Mouse (Mus musculus): ENCODE results near the gene C730034F03Rik. TPM values are rescaled to one million over a fixed set of nuclear protein-coding genes. Genes with fewer than 3 reads are reported as not detected.
"Not testable (repeated sequence)": the region's sequence is repeated elsewhere in the genome, so short reads cannot be mapped to it uniquely, and the experiment has no call there.

Gene C730034F03Rik
- polyA plus RNA-seq, 1 experiment from 2014 or later: 2.2 TPM

DNA sequence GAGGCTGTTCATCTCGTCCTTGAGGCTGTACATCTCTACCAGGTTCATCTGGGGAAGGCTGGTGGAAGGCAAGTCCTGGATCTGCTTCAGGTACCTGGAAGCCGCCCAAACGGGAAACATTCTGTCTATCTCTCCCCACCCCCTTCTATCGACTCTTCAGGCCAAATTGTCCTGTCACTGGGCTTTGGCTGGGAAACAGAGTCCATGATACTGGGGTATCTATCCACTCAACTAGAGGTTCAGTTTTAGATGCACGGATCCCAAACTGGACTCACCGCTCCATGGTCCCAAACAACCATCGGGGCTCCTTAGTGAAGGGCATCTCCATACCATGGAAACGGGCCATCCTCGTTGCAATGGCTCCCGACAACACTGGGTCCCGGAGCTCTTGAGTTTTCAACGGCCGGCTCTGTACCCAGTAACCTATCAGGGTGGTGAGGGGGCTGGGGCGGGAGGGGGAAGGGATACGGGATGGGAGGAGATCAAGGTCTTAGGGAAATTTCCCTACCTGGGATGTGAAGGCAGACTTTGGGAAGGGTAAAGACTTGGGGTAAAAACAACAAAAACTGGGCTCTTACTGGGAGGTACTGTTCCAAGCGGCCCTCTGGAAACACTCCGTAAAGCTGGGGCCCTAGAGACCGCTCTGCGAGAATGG, 1.1 kb upstream of the C730034F03Rik start:
- ATAC-seq (replicated peaks; ENCODE audit: low FRiP score, low TSS enrichment, low read depth) (no peak), DNase-seq (ENCODE audit: low spot score) (no peak)
- 83% methylated on average over 19 of the region's 19 CpGs for WGBS
- peaks cover 23% of the 10 kb centered on the region for H3K36me3 ChIP-seq (ENCODE audit: control insufficient read depth, insufficient read depth, low read length)
- no peaks in the 10 kb centered on the region for H3K27me3 ChIP-seq (replicated peaks; ENCODE audit: control insufficient read depth, insufficient read depth, low read length)
- no peak overlapping the region for H3K9ac ChIP-seq (ENCODE audit: low read length)
- H3K27ac ChIP-seq (ENCODE audit: low read depth): no peak overlapping the region
- peaks cover 14% of the 10 kb centered on the region; the same call in 1 of the 2 replicates for H3K4me1 ChIP-seq (replicated peaks; ENCODE audit: control insufficient read depth, insufficient read depth, low read length)
- peak overlapping the region; percentile 90 for H3K4me2 ChIP-seq (ENCODE audit: low read length)
- H3K4me3 ChIP-seq (ENCODE audit: low read depth, low read length): peak overlapping the region; percentile 89
- no peaks in the 10 kb centered on the region for H3K9me3 ChIP-seq (ENCODE audit: control insufficient read depth, low read length)

DNA sequence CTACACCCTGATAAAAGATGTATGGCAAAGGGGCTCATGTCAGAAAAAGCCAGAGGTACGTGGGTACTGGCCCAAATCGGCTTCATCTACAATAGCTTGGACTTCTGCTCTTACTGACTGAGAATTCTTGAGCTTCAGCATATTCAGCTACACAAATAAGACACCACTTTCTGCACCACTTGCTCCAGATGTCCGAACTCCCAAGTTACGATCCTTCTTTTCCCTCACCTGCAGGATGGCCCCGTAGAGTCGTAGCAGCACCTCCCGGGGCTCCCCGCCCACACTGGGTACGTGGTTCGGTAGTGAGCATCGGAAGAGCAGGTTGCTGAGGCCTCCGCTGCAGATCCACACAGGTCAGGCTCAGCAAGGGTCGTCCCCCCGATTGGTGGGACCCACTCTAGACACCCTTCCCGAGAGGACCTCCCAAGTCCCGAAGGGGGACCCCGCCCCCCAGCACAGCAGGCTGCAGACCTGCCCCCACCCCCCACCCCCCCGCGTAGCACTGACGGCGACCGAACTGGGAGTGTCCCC, 503 bp upstream of the C730034F03Rik start:
- no peak for DNase-seq (ENCODE audit: low spot score)
- peak; percentile 44; the same call in 1 of the 2 replicates for ATAC-seq (replicated peaks; ENCODE audit: low FRiP score, low TSS enrichment, low read depth)
- Histone ChIP-seq H3K36me3 (ENCODE audit: control insufficient read depth, insufficient read depth, low read length) (peaks cover 23% of the 10 kb centered on the region), H3K9ac (ENCODE audit: low read length) (peak overlapping the region; percentile 83), H3K4me1 (replicated peaks; ENCODE audit: control insufficient read depth, insufficient read depth, low read length) (peaks cover 14% of the 10 kb centered on the region; the same call in 1 of the 2 replicates), H3K27me3 (replicated peaks; ENCODE audit: control insufficient read depth, insufficient read depth, low read length) (no peaks in the 10 kb centered on the region), H3K27ac (ENCODE audit: low read depth) (no peak overlapping the region; the same call in 1 of the 2 replicates), H3K4me3 (ENCODE audit: low read depth, low read length) (peak overlapping the region; percentile 89), H3K9me3 (ENCODE audit: control insufficient read depth, low read length) (no peaks in the 10 kb centered on the region), H3K4me2 (ENCODE audit: low read length) (peak overlapping the region; percentile 90)
- 4% methylated on average over 22 of the region's 22 CpGs for WGBS

DNA sequence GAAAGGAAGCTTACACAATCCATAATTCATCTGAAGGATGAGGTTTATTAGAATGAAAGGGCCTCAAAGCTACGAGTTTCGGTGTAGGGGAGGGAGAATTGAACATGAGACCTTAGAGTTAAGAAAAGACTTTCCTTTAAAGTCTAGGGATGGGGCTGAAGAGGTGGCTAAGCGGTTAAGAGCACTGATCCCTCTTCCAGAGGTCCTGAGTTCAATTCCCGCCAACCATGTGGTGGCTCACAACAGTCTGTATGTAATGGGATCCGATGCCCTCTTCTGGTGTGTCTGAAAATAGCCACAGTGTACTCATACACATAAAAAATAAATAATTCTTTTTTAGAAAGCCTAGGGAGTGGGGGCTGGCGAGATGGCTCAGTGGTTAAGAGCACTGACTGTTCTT, 952 bp downstream of the C730034F03Rik start:
- no peaks in the 10 kb centered on the region for H3K9me3 ChIP-seq (ENCODE audit: control insufficient read depth, low read length)
- H3K27me3 ChIP-seq (replicated peaks; ENCODE audit: control insufficient read depth, insufficient read depth, low read length): no peaks in the 10 kb centered on the region
- WGBS: 45% methylated on average over 6 of the region's 6 CpGs
- H3K9ac ChIP-seq (ENCODE audit: low read length): peak overlapping the region; percentile 83
- DNase-seq (ENCODE audit: low spot score) (no peak), ATAC-seq (replicated peaks; ENCODE audit: low FRiP score, low TSS enrichment, low read depth) (no peak)
- H3K4me1 ChIP-seq (replicated peaks; ENCODE audit: control insufficient read depth, insufficient read depth, low read length): peaks cover 14% of the 10 kb centered on the region; the same call in 1 of the 2 replicates
- peaks cover 23% of the 10 kb centered on the region for H3K36me3 ChIP-seq (ENCODE audit: control insufficient read depth, insufficient read depth, low read length)
- peak overlapping the region; percentile 90 for H3K4me2 ChIP-seq (ENCODE audit: low read length)
- H3K4me3 ChIP-seq (ENCODE audit: low read depth, low read length): peak overlapping the region; percentile 89
- H3K27ac ChIP-seq (ENCODE audit: low read depth): peak overlapping the region; percentile 95

DNA sequence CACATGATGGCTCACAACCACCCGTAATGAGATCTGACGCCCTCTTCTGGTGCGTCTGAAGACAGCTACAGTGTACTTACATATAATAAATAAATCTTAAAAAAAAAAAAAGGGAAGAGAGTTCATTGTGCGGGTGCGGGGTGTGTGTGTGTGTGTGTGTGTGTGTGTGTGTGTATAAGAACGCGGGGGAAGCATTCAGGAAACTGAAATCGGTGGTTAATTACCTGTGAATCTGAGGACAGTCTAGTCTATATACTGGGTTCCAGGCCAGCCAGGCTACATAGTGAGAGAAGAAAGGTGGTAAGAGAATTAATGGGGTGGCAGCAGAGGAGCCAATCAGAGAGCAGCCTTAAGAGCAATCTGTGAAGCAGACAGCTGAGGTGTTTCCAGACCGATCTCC, 1.4 kb downstream of the C730034F03Rik start:
- WGBS: 83% methylated on average over 7 of the region's 9 CpGs
- not testable (repeated sequence) for ATAC-seq (replicated peaks; ENCODE audit: low FRiP score, low TSS enrichment, low read depth); DNase-seq (ENCODE audit: low spot score); H3K9ac ChIP-seq (ENCODE audit: low read length); H3K4me2 ChIP-seq (ENCODE audit: low read length); H3K4me3 ChIP-seq (ENCODE audit: low read depth, low read length); H3K27me3 ChIP-seq (replicated peaks; ENCODE audit: control insufficient read depth, insufficient read depth, low read length); H3K9me3 ChIP-seq (ENCODE audit: control insufficient read depth, low read length); H3K27ac ChIP-seq (ENCODE audit: low read depth)
- Histone ChIP-seq H3K36me3 (ENCODE audit: control insufficient read depth, insufficient read depth, low read length) (peaks cover 23% of the 10 kb centered on the region), H3K4me1 (replicated peaks; ENCODE audit: control insufficient read depth, insufficient read depth, low read length) (peaks cover 14% of the 10 kb centered on the region; the same call in 1 of the 2 replicates)

DNA sequence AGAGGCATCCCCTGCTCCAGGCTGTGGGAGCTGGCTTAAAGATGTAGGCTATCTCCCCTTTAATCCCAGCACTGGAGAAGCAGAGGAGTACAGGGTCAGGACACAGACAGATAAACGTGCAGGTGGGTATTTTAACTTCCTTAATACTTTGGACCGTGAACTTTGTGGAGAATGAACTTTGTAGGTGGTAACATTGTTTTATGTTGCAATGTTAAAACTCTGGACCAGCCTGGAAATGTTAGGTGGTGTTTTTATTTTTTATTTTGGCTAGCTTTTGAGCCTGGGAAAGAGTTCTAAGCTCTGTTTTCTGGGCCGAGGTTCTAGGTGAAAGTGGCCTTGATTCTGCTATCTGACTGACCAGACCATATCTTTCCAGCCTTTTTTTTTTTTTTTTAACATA, 1.9 kb downstream of the C730034F03Rik start:
- WGBS: 85% methylated on average over 3 of the region's 3 CpGs
- no peak overlapping the region for H3K4me2 ChIP-seq (ENCODE audit: low read length)
- no peaks in the 10 kb centered on the region for H3K9me3 ChIP-seq (ENCODE audit: control insufficient read depth, low read length)
- H3K27me3 ChIP-seq (replicated peaks; ENCODE audit: control insufficient read depth, insufficient read depth, low read length): no peaks in the 10 kb centered on the region
- H3K27ac ChIP-seq (ENCODE audit: low read depth): no peak overlapping the region
- no peak overlapping the region for H3K9ac ChIP-seq (ENCODE audit: low read length)
- ATAC-seq (replicated peaks; ENCODE audit: low FRiP score, low TSS enrichment, low read depth) (no peak), DNase-seq (ENCODE audit: low spot score) (no peak)
- no peak overlapping the region for H3K4me3 ChIP-seq (ENCODE audit: low read depth, low read length)
- peaks cover 19% of the 10 kb centered on the region for H3K36me3 ChIP-seq (ENCODE audit: control insufficient read depth, insufficient read depth, low read length)
- H3K4me1 ChIP-seq (replicated peaks; ENCODE audit: control insufficient read depth, insufficient read depth, low read length): peaks cover 14% of the 10 kb centered on the region; the same call in 1 of the 2 replicates

DNA sequence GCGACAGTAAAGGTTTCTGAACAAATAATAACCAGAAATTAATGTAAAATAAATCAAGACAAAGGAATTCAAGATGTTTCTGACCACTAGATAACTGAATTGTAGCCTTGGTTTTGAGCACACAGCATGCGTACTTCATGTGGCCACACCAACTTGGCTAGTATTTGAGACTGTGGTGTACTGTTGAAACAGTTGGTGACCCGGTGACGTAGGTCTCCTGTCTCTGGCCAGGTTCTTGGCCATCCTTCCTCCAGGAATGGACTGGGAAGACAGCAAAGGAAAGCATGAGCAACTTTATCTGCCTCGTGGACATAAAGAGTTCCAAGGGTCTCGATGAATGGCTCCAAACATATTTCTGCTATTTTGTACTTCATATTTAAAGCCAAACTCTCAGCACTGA, 2.4 kb downstream of the C730034F03Rik start:
- no peak overlapping the region for H3K4me3 ChIP-seq (ENCODE audit: low read depth, low read length)
- H3K9ac ChIP-seq (ENCODE audit: low read length): no peak overlapping the region
- peaks cover 14% of the 10 kb centered on the region; the same call in 1 of the 2 replicates for H3K4me1 ChIP-seq (replicated peaks; ENCODE audit: control insufficient read depth, insufficient read depth, low read length)
- H3K27ac ChIP-seq (ENCODE audit: low read depth): no peak overlapping the region
- no peaks in the 10 kb centered on the region for H3K27me3 ChIP-seq (replicated peaks; ENCODE audit: control insufficient read depth, insufficient read depth, low read length)
- ATAC-seq (replicated peaks; ENCODE audit: low FRiP score, low TSS enrichment, low read depth): no peak
- 90% methylated on average over 6 of the region's 6 CpGs for WGBS
- no peak for DNase-seq (ENCODE audit: low spot score)
- no peaks in the 10 kb centered on the region for H3K9me3 ChIP-seq (ENCODE audit: control insufficient read depth, low read length)
- H3K4me2 ChIP-seq (ENCODE audit: low read length): no peak overlapping the region
- H3K36me3 ChIP-seq (ENCODE audit: control insufficient read depth, insufficient read depth, low read length): peaks cover 13% of the 10 kb centered on the region

DNA sequence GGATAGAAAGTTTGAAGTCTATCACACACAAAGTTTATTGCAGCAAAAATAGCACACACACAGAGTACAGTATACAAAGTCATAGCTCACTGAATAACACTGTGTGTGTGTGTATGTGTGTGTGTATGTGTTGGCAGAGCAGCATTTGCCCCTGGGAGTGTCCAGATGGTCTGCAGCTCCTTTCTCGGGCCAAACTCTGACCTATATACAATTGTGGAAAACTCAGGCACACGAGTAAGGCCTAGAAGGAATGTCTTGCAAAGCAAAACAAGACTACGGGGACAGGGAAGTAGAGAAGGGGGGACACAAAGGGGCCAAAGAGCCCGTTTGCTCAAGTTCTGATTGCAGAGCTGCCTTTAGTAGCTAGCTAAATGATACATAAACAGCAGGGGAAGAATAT, 3.6 kb downstream of the C730034F03Rik start:
- Histone ChIP-seq H3K27me3 (replicated peaks; ENCODE audit: control insufficient read depth, insufficient read depth, low read length) (no peaks in the 10 kb centered on the region), H3K4me2 (ENCODE audit: low read length) (no peak overlapping the region), H3K4me3 (ENCODE audit: low read depth, low read length) (no peak overlapping the region), H3K27ac (ENCODE audit: low read depth) (no peak overlapping the region), H3K9me3 (ENCODE audit: control insufficient read depth, low read length) (no peaks in the 10 kb centered on the region), H3K36me3 (ENCODE audit: control insufficient read depth, insufficient read depth, low read length) (peaks cover 2% of the 10 kb centered on the region), H3K9ac (ENCODE audit: low read length) (no peak overlapping the region), H3K4me1 (replicated peaks; ENCODE audit: control insufficient read depth, insufficient read depth, low read length) (peaks cover 14% of the 10 kb centered on the region; the same call in 1 of the 2 replicates)
- no peak for ATAC-seq (replicated peaks; ENCODE audit: low FRiP score, low TSS enrichment, low read depth)
- DNase-seq (ENCODE audit: low spot score): no peak
- WGBS: 77% methylated on average over 4 of the region's 4 CpGs

DNA sequence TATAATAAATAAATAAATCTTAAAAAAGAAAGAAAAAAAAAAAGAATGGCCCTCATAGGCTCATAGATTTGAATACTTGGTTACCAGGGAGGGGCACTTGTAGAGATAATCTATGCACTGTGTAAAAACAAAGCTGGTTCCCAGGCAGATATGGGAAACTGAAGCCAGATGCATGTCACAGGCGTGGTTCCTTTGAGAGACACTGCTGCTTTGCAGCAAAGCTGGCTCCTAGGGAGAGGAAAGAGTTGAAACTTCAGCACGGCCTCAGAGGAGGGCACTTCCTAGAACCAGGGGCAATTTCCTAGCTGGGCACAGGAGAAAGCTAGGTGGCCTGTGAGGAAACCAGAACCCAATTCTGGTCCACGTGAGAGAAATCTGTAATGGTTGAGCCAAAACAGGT, 4.7 kb downstream of the C730034F03Rik start:
- Histone ChIP-seq H3K27ac (ENCODE audit: low read depth) (no peak overlapping the region), H3K4me3 (ENCODE audit: low read depth, low read length) (no peak overlapping the region), H3K9ac (ENCODE audit: low read length) (no peak overlapping the region), H3K27me3 (replicated peaks; ENCODE audit: control insufficient read depth, insufficient read depth, low read length) (no peaks in the 10 kb centered on the region), H3K4me2 (ENCODE audit: low read length) (no peak overlapping the region), H3K36me3 (ENCODE audit: control insufficient read depth, insufficient read depth, low read length) (no peaks in the 10 kb centered on the region), H3K9me3 (ENCODE audit: control insufficient read depth, low read length) (no peaks in the 10 kb centered on the region), H3K4me1 (replicated peaks; ENCODE audit: control insufficient read depth, insufficient read depth, low read length) (0 out of 2 replicates have a peak, but pooled peaks cover 5% of the 10 kb centered on the region)
- WGBS: 65% methylated on average over 3 of the region's 3 CpGs
- DNase-seq (ENCODE audit: low spot score) (no peak), ATAC-seq (replicated peaks; ENCODE audit: low FRiP score, low TSS enrichment, low read depth) (no peak)

DNA sequence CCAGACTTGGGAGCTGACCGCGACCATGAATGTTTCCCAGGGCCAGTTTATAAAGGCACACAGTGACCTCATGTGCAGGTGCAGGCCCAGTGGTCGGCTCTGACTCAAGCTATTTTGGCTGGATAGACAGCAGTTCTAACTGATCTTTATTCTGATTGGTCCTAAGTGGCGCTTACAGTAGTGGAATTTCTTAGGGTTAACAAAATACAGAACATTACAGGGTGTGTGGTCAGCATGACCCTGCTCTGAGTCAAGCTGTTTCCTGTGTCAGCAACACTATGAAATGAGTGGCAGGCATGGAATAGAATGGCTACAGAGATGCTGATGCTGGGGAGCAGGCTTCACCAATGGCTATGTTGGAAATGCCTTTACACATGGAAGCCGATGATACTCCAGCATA, 6.5 kb downstream of the C730034F03Rik start:
- WGBS: 83% methylated on average over 5 of the region's 5 CpGs
- Histone ChIP-seq H3K9ac (ENCODE audit: low read length) (no peak overlapping the region), H3K27me3 (replicated peaks; ENCODE audit: control insufficient read depth, insufficient read depth, low read length) (no peaks in the 10 kb centered on the region), H3K4me3 (ENCODE audit: low read depth, low read length) (no peak overlapping the region), H3K36me3 (ENCODE audit: control insufficient read depth, insufficient read depth, low read length) (no peaks in the 10 kb centered on the region), H3K4me2 (ENCODE audit: low read length) (no peak overlapping the region), H3K9me3 (ENCODE audit: control insufficient read depth, low read length) (no peaks in the 10 kb centered on the region), H3K27ac (ENCODE audit: low read depth) (no peak overlapping the region), H3K4me1 (replicated peaks; ENCODE audit: control insufficient read depth, insufficient read depth, low read length) (no peaks in the 10 kb centered on the region)
- DNase-seq (ENCODE audit: low spot score): no peak
- ATAC-seq (replicated peaks; ENCODE audit: low FRiP score, low TSS enrichment, low read depth): no peak

Data from intestine, embryonic 14.5 days (tissue).